Mouse (Mus musculus) kidney, postnatal 0 days (tissue): ENCODE measurements around the gene Arid5b. TPM values are rescaled to one million over a fixed set of nuclear protein-coding genes. Genes with fewer than 3 reads are reported as not detected.
A peak's percentile ranks its signal among the peaks of the same experiment; 100 is the strongest.

Experiments used
- ATAC-seq: fragments of 200-750 bp; cut with Nextera tagmentation; replicated peaks from 2 replicates; pipeline ENCODE4 v1.8.0; 2017; ENCODE audit warnings: low read depth, moderate number of reproducible peaks, moderate TSS enrichment, moderate library complexity; ENCODE audit not compliant: low FRiP score
- DNase-seq: peaks from one replicate; pipeline ENCODE4 v3.0.0-alpha.2; 2016; ENCODE audit warnings: low spot score
- H3K27ac ChIP-seq: fragments of 300-500 bp; sonication (generic); 2 replicates; pipeline ENCODE4 v1.5.1; 2014; ENCODE audit warnings: mild to moderate bottlenecking
- H3K27me3 ChIP-seq: fragments of 300-500 bp; sonication (generic); 2 replicates; pipeline ENCODE4 v1.6.1; 2014; ENCODE audit warnings: low read length, mixed read lengths; ENCODE audit not compliant: insufficient read depth
- H3K36me3 ChIP-seq: fragments of 300-500 bp; sonication (generic); 2 replicates; pipeline ENCODE4 v1.6.1; 2014; ENCODE audit warnings: low read length, mixed read lengths; ENCODE audit not compliant: insufficient read depth
- H3K4me1 ChIP-seq: fragments of 300-500 bp; sonication (generic); replicated peaks from 2 replicates; pipeline ENCODE4 v1.6.1; 2014; ENCODE audit warnings: antibody characterized with exemption, low read length, mixed read lengths; ENCODE audit not compliant: insufficient read depth
- H3K4me2 ChIP-seq: fragments of 300-500 bp; sonication (generic); 2 replicates; pipeline ENCODE4 v1.6.1; 2014; ENCODE audit warnings: mild to moderate bottlenecking, low read length, moderate library complexity, mixed read lengths
- H3K4me3 ChIP-seq: fragments of 300-500 bp; sonication (generic); replicated peaks from 2 replicates; pipeline ENCODE4 v1.5.1; 2014; ENCODE audit warnings: low read depth, low read length
- H3K9ac ChIP-seq: fragments of 300-500 bp; sonication (generic); 2 replicates; pipeline ENCODE4 v1.6.1; 2014; ENCODE audit warnings: low read depth, low read length
- H3K9me3 ChIP-seq: fragments of 300-500 bp; sonication (generic); replicated peaks from 2 replicates; pipeline ENCODE4 v1.6.1; 2016; ENCODE audit warnings: low read length, inconsistent platforms, mixed read lengths
- CTCF ChIP-seq: IDR thresholded peaks from 2 replicates; pipeline ENCODE4 v1.5.1; 2016; ENCODE audit warnings: antibody characterized with exemption, low read depth, mild to moderate bottlenecking, moderate library complexity
- WGBS: fragments of 180-500 bp; shearing (Covaris S2); extraction: QIAGEN DNeasy Blood & Tissue Kit; methylation state at CpG from one replicate; pipeline ENCODE4 v1.1.7; 2014; 5-methylcytosine and 5-hydroxymethylcytosine counted together
- polyA plus RNA-seq: library from polyadenylated mRNA; unstranded; fragments of >200 nt; fragmentation: Nextera tagmentation; extraction: Ambion mirVana; gene quantifications from 2 replicates; pipeline ENCODE4 v1.2.1, GENCODE M21; 2015

Arid5b gene
- polyA plus RNA-seq, 1 experiment from 2014 or later = 30.3 TPM

DNA sequence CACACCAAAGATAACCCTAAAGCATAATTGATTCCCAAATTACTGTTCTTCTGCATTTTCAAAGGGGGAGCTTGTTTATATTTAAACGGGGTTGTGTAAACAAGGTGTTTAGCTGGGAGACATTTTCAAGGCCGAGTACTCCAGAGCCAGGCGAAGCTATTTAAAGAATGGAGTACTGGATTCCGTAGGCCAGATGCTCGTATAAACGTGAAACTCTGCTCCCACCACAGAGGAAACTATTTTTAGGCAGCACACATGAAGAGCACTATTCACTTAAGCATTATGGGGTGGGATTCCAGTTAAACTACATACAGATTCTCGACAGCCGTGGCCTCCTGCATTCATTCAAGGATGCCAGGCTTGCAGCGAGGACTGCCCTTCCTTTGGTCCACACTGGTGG, 59.2 kb downstream of the Arid5b start:
- WGBS = 56% methylated on average over 9 of the region's 9 CpGs
- 0 out of 2 replicates have a peak, but pooled peaks cover 4% of the 10 kb centered on the region for H3K4me1 ChIP-seq
- TF ChIP-seq CTCF = no peak

DNA sequence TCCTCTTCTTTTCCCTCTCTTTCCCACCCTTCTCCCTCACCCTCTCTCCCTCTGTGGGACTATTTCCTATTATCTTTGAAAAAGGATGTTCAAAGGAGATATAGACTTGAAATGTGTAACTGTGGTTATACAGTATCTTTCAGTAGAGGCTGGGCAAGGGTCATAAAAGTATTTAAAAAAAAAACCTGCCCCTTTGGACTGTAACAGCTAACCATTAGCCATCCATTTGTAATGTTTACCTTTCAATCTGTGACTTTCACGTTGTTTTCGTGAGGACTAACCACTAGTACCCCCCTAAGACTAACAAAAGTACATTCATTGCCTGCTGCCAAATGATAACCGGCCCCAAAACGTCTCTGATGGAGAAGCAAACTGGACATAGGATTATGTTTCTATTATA, 59.9 kb downstream of the Arid5b start:
- H3K4me3 ChIP-seq = no peak overlapping the region
- H3K9me3 ChIP-seq = peaks cover 3% of the 10 kb centered on the region; the same call in 1 of the 2 replicates
- H3K4me1 ChIP-seq = 0 out of 2 replicates have a peak, but pooled peaks cover 4% of the 10 kb centered on the region
- 68% methylated on average over 4 of the region's 4 CpGs for WGBS
- no peak; the same call in 1 of the 2 replicates for ATAC-seq
- no peak overlapping the region for H3K27ac ChIP-seq
- DNase-seq = no peak
- no peak overlapping the region for H3K4me2 ChIP-seq
- H3K27me3 ChIP-seq = no peaks in the 10 kb centered on the region
- H3K9ac ChIP-seq = no peak overlapping the region
- H3K36me3 ChIP-seq = peaks cover 13% of the 10 kb centered on the region; the same call in 1 of the 2 replicates
- TF ChIP-seq CTCF = no peak

More for the DNA sequence above, 59.2 kb downstream of the Arid5b start:
- no peak overlapping the region for H3K4me3 ChIP-seq
- H3K9me3 ChIP-seq = peaks cover 3% of the 10 kb centered on the region; the same call in 1 of the 2 replicates
- no peak overlapping the region for H3K9ac ChIP-seq
- no peak overlapping the region for H3K4me2 ChIP-seq
- ATAC-seq (no peak), DNase-seq (no peak)
- H3K36me3 ChIP-seq = peaks cover 13% of the 10 kb centered on the region; the same call in 1 of the 2 replicates
- peak overlapping the region; percentile 31; the same call in 1 of the 2 replicates for H3K27ac ChIP-seq
- H3K27me3 ChIP-seq = no peaks in the 10 kb centered on the region

- Histone ChIP-seq H3K9me3 (peaks cover 3% of the 10 kb centered on the region; the same call in 1 of the 2 replicates), H3K4me2 (no peak overlapping the region), H3K27me3 (no peaks in the 10 kb centered on the region), H3K36me3 (peaks cover 7% of the 10 kb centered on the region; the same call in 1 of the 2 replicates), H3K27ac (0 out of 2 replicates have a peak overlapping the region, but pooled peaks have one; percentile 43), H3K4me3 (no peak overlapping the region), H3K4me1 (0 out of 2 replicates have a peak, but pooled peaks cover 4% of the 10 kb centered on the region), H3K9ac (no peak overlapping the region)
- 83% methylated on average over 9 of the region's 9 CpGs for WGBS
- ATAC-seq (no peak), DNase-seq (no peak)
- no peak for TF ChIP-seq CTCF
Measured at GRCm38 (mm10) chr10:68214809-68215468, 63.6 kb downstream of the Arid5b start.

GRCm38 (mm10) chr10:68212061-68212915, 66.3 kb downstream of the Arid5b start:
- no peak overlapping the region for H3K9ac ChIP-seq
- H3K9me3 ChIP-seq = peaks cover 3% of the 10 kb centered on the region; the same call in 1 of the 2 replicates
- no peaks in the 10 kb centered on the region for H3K27me3 ChIP-seq
- no peak overlapping the region for H3K4me3 ChIP-seq
- peaks cover 4% of the 10 kb centered on the region for H3K4me1 ChIP-seq
- peak overlapping the region; percentile 51 for H3K27ac ChIP-seq
- no peak for ATAC-seq
- peaks cover 6% of the 10 kb centered on the region; the same call in 1 of the 2 replicates for H3K36me3 ChIP-seq
- DNase-seq = peak; percentile 92
- H3K4me2 ChIP-seq = 0 out of 2 replicates have a peak overlapping the region, but pooled peaks have one; percentile 8
- no peak for TF ChIP-seq CTCF
- WGBS = 18% methylated on average over 10 of the region's 10 CpGs

DNA sequence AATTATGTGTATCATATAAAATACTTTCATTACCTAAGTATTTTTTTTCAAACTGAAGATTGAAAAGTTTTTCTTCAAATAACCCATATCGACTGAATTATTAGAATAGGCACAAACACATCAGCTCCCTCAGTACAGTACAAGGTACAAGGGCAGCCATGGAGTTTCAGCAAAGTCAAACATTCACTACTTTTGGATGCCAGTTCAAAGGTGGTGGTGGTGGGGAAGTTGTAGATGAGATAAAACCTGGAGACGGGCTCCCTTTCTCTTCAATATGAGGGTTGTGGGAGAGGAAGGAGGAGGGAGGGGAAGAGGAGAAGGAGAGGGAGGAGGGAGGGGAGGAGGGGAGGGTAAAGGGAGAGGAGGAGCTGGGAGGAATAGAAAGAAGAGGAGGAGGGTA, 67.0 kb downstream of the Arid5b start:
- Histone ChIP-seq H3K4me3 (no peak overlapping the region), H3K27ac (peak overlapping the region; percentile 51), H3K4me2 (0 out of 2 replicates have a peak overlapping the region, but pooled peaks have one; percentile 8), H3K27me3 (no peaks in the 10 kb centered on the region), H3K9me3 (0 out of 2 replicates have a peak, but pooled peaks cover 2% of the 10 kb centered on the region), H3K36me3 (0 out of 2 replicates have a peak, but pooled peaks cover 1% of the 10 kb centered on the region), H3K4me1 (peaks cover 4% of the 10 kb centered on the region), H3K9ac (no peak overlapping the region)
- ATAC-seq (no peak), DNase-seq (no peak)
- WGBS = 43% methylated on average over 2 of the region's 2 CpGs
- TF ChIP-seq CTCF = no peak

DNA sequence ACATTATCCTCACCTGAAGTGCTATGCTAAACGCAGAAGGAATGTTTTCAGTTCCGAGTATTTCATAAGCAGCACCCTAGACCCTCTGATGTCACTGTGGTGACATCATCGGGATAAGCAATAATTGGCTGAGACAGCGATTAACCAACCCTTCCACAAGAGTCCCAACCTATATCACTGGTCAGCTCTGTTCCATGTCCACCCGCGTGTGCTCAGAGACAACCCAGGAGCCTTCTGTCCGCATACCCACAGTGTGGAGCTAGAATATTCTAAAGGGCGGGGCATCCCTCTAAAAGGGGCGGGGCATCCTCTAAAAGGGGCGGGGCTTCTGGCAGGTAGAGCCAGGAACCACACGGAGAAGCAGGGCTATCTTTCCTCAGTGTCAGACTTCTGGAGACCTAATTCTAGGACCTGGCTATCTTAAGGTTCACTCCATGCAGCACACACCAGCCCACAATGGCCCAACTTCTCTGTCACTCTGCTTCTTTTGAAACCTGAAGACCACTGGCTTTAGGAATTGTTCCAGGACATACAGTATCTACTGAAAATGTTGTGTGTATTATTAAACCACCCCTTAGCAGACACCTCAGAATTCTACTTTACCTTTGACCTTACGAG, 68.4 kb downstream of the Arid5b start:
- no peak for DNase-seq
- WGBS = 83% methylated on average over 12 of the region's 12 CpGs
- 0 out of 2 replicates have a peak, but pooled peaks have one; percentile 26 for ATAC-seq

More for the DNA sequence above, 68.4 kb downstream of the Arid5b start:
- Histone ChIP-seq H3K27me3 (no peaks in the 10 kb centered on the region), H3K9me3 (no peaks in the 10 kb centered on the region), H3K36me3 (no peaks in the 10 kb centered on the region), H3K9ac (no peak overlapping the region), H3K4me2 (no peak overlapping the region), H3K4me3 (no peak overlapping the region), H3K27ac (no peak overlapping the region), H3K4me1 (peaks cover 4% of the 10 kb centered on the region)
- no peak for TF ChIP-seq CTCF
